Mouse (Mus musculus) spleen, postnatal 36 days (tissue): Measurements from ENCODE around the gene Cbln1.

Source experiments
- DNase-seq, 2 experiments: peaks; one replicate each; pipeline ENCODE4 v3.0.0; 2022; ENCODE audit warnings: low spot score in 2 of 2, mixed read lengths in 1 of 2

The Cbln1 gene

GRCm38 (mm10) chr8:87469931-87470833 lies 2.2 kb downstream of the Cbln1 start:
- no peak for DNase-seq

DNA sequence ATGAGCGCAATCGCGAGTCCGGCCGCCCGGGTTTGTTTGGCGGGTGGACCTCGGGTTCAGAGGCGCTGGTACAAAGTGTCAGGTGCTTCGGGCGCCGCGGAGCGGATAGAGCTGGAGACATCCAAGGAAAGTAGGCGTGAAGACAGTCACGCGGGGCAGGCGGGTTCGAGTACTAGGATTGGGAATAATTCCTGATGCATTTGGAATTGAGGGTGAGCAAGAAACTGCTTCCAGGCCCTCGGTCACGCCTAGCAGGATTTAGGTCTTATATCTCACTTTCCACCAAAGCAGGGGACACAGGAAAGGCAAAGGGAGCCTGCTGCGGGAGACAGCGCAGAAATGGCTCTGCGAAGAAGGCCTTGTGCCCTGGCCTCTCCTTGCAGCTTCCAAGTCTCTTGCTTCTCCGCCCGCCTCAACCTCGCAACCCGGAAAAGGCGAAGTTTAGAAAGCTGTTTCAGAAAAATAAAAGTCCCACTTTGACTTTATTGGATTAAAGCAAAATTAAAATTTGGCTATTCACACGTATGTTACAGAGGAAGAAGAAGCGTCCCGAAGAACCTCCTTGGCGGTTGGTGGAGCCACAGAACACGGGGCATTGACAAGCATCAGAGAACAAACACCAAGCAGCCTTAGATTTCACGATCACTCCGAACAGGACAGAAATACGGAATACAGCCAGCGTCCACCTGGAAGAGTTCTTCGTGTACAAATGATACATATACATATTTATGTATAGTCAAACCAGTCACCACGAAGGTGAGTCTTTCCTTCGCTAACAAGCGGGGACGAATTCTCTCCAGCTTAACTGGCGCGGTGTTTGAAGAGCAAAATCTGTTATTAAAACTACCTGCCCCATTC lies 3.2 kb downstream of the Cbln1 start:
- no peak for DNase-seq

GRCm38 (mm10) chr8:87468416-87468957 lies 3.9 kb downstream of the Cbln1 start:
- no peak for DNase-seq

DNA sequence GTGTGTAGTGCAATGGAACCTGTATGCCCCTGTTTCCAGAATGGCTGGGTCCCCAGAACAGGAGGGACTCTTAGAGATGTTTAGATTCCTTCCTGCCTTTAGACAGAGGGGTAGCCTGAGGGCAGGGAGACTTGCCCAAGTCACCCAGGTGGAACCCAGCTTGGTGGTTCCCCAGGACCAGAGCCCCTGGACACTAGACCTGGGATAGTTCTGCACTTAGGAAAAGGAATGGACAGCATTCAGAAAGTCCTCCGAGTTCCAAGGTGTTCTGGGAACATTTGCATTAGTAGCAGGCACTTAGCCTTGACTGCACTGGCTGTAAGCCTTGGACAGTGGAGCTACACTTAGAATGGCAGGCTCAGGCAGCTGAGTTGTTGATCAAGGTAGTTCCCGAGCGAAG lies 4.5 kb downstream of the Cbln1 start:
- DNase-seq: no peak

DNA sequence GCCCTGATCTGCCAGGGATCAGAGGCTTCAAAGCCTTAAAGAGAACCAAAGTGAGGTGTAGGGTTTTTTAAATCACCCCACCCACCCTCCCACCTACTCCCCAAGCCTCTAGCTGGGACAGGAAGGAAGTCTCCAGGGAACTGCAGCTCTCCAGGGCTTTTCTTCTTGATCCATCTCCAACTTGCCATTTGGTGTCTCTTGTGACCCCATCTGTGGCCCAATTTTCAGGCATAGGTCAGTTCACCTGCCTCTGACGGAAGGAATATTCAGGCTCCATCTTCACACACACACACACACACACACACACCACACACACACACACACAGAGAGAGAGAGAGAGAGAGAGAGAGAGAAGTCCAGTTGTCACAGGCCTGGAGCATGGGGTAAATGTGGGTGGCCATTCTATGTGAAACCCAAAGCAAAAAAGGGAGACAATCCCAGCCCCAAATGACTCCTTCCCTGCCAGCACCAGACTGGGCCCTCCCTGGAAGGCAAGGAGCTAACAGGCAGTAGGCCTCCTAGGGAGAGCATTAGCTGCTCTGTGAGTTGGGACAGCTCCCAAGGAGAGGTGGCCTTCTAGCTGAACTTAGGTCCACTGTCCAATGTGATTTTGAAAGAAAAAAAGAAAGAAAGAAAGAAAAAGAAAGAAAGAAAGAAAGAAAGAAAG lies 5.3 kb downstream of the Cbln1 start:
- DNase-seq: no peak

DNA sequence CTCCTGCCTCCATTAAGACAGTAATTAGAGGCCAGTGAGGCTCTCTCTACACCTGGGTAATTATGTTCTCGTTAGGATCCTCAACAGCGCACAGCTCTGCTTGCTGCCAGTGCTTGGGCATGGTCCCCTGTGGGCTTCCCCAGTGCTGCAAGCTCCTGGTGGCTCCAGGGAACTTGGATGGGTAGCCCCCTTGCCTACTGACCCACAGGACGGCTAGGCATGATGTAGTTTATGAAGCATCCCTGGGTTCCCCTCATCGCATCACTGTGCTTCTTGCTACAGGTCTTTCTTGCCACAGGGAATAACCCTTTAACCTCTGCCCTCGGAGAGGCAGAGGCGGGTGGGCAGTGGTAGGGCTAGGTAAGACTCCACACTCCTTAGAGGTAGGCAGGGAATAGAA lies 6.1 kb downstream of the Cbln1 start:
- DNase-seq: no peak

GRCm38 (mm10) chr8:87464446-87464845 lies 8.0 kb downstream of the Cbln1 start:
- no peak for DNase-seq

- no peak for DNase-seq
These were observed 10.6 kb downstream of the Cbln1 start for GRCm38 (mm10) chr8:87461801-87462200.

- DNase-seq: no peak
These were observed 15.5 kb downstream of the Cbln1 start for GRCm38 (mm10) chr8:87456949-87457348.

DNA sequence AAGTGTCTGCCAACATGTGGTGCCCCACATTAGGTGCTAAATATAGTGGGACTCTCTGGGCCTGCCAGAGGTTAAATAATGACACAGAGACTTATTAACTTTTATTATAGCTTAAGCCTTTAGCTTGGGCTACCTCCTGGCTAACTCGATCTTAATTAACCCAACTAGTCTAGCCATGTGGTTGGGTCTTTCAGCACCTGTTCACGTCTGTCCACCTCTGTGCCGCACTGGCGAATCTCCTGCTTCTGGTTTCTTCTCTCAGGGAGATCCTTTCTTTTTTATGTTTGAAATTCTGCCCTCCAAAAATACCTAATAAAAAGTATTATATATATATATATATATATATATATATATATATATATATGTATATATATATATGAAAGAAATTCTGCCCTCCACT lies 19.6 kb downstream of the Cbln1 start:
- no peak for DNase-seq

DNA sequence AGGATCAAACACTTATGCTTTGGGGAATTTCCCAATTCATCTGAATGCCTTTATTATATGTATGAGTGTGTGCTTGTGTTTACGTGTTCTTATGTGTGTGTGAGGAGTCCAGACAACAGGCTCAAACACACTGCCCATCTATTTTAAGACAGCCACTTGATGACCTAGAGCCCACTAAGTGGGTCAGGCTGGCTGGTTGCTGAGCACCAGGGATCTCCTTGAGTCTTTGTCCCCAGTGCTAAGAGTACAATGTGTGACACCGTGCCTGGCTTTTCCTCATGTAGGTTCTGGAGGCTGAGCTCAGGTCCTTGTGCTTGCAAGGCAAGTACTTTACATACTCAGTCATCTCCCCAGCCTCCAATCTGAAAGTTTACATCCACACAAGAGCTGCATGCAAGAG lies 20.7 kb downstream of the Cbln1 start:
- DNase-seq: no peak

- no peak for DNase-seq
These were observed 37.8 kb downstream of the Cbln1 start for GRCm38 (mm10) chr8:87434592-87434991.

- DNase-seq: no peak
These were observed 45.2 kb downstream of the Cbln1 start for GRCm38 (mm10) chr8:87427188-87427587.

DNA sequence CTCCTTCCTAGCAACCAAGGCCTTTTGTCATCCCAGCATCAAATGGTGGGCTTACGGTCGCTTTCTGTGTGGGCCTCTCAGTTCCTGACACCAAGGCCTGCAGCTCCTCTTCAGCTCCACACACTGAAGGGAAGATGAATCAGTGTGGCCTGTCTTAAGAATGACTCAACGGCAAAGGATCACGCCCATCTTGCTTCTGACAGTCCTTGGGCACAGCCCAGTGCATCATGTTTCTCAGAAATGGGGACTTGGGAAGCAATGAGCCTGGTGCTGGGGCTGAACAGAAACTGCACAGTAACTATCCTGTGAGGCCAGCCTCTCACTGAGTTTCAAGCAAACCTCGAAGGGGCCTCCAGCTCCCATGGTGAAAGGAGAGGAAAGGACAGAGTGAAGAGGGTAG lies 47.7 kb downstream of the Cbln1 start:
- no peak for DNase-seq

- no peak for DNase-seq
These were observed 50.7 kb downstream of the Cbln1 start for GRCm38 (mm10) chr8:87421697-87422096.
